Mouse (Mus musculus): ENCODE results near the gene Tnpo3. TPM values are rescaled to one million over a fixed set of nuclear protein-coding genes. Genes with fewer than 3 reads are reported as not detected.

The Tnpo3 gene
- polyA plus RNA-seq, 1 experiment from 2014 or later = 28.1 TPM

DNA sequence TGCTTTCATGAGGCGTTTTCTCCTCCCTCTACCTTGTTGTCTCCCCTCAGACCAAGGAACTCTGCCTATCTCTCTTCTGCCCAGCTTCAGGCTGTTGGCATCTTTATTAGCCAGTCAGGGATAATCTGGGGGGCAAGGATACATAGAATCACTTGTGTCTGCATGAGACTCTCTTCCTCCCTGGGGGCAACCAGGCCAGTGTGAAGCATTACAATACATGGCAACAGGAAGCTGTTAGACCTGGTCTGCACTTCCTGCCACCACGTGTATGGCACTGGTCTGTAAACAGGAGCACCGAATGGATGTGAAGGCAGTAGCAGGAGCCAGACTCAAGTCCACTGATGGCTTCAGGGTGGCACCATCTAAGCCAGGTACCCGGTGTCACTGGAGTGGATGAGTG is 79.6 kb downstream of the Tnpo3 start:
- WGBS = 61% methylated on average over 4 of the region's 4 CpGs

DNA sequence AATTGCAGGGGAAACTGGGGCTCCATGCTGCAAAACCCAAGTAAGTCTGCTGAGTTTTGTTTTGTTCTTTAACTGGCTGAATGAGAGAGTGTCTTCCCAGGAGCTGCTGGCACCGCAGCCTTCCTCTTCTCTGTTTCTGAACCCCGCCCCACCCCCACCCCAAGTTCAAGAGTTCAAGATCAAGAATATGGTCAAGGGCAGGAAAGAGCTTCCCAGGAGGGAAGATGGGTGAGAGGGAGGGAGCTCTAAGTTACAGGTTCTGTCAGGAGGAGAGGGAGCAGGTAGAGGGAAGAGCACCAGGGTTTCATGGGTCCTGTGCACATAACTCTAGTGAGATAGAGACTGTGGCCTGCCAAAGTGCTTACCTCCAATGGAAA is 80.3 kb downstream of the Tnpo3 start:
- no peak for TF ChIP-seq CTCF (IDR thresholded peaks at IDR 0.05; ENCODE audit: low read depth)
- ATAC-seq = no peak
- Histone ChIP-seq H3K4me2 (replicated peaks; ENCODE audit: low read depth) (peak overlapping the region; percentile 99; the same call in 1 of the 2 replicates), H3K4me1 (replicated peaks; ENCODE audit: control insufficient read depth, insufficient read depth, low read length) (no peaks in the 10 kb centered on the region; the same call in 1 of the 2 replicates), H3K27ac (ENCODE audit: low read depth, low read length) (no peak overlapping the region), H3K9me3 (ENCODE audit: control insufficient read depth) (no peaks in the 10 kb centered on the region), H3K9ac (ENCODE audit: low read depth, low read length) (no peak overlapping the region), H3K27me3 (replicated peaks; ENCODE audit: control insufficient read depth, insufficient read depth, low read length) (peaks cover 19% of the 10 kb centered on the region), H3K36me3 (ENCODE audit: control insufficient read depth, insufficient read depth) (no peaks in the 10 kb centered on the region), H3K4me3 (ENCODE audit: low read depth, low read length) (no peak overlapping the region)
- 47% methylated on average over 2 of the region's 2 CpGs for WGBS

More for the DNA sequence above, 79.6 kb downstream of the Tnpo3 start:
- Histone ChIP-seq H3K4me1 (replicated peaks; ENCODE audit: control insufficient read depth, insufficient read depth, low read length) (no peaks in the 10 kb centered on the region; the same call in 1 of the 2 replicates), H3K36me3 (ENCODE audit: control insufficient read depth, insufficient read depth) (no peaks in the 10 kb centered on the region), H3K4me2 (replicated peaks; ENCODE audit: low read depth) (no peak overlapping the region), H3K27me3 (replicated peaks; ENCODE audit: control insufficient read depth, insufficient read depth, low read length) (peaks cover 19% of the 10 kb centered on the region), H3K9ac (ENCODE audit: low read depth, low read length) (no peak overlapping the region), H3K27ac (ENCODE audit: low read depth, low read length) (no peak overlapping the region), H3K9me3 (ENCODE audit: control insufficient read depth) (no peaks in the 10 kb centered on the region), H3K4me3 (ENCODE audit: low read depth, low read length) (no peak overlapping the region)
- no peak for ATAC-seq
- no peak for TF ChIP-seq CTCF (IDR thresholded peaks at IDR 0.05; ENCODE audit: low read depth)

DNA sequence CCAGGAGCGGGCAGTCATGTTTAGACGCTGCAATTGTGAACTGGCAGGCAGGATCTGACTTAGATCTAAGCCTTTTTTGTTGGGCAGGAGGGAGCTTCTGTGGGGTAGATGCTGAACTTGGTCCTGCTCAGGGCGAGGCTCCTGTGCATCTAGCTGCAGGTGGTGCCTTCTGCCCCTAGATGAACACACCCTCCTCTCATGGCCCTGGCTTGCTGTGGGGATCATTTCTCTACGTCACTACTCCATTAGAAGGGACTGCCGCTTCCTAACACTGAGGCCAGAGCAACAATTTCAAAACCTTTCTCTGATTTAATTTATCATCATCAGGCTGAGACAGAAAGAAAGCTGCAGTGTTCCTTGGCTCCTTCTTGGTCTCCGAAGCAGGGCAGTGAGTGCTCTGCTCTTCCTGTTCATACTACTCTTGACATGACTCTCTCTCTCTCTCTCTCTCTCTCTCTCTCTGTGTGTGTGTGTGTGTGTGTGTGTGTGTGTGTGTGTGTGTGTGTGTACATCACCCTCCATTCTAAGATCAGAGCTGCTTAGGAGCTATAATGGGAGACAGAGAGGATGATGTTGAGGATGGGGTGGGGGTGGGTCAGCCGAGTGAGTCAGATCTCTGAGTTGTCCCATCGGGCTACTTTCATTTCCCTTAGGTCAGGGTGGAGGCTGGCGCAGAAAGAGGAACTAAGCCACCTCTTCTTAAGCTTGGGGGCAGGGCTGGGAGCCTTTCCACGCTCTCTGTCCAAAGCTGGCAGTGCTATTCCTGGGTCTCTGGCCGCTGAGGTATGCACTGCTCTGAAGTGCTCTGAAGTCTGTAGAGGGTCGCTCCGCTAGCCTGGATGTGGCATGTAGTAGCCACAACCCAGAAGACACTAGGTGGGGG is 80.9 kb downstream of the Tnpo3 start:
- H3K4me3 ChIP-seq (ENCODE audit: low read depth, low read length) = peak overlapping the region; percentile 64; the same call in 1 of the 2 replicates
- H3K9ac ChIP-seq (ENCODE audit: low read depth, low read length) = no peak overlapping the region
- no peaks in the 10 kb centered on the region; the same call in 1 of the 2 replicates for H3K4me1 ChIP-seq (replicated peaks; ENCODE audit: control insufficient read depth, insufficient read depth, low read length)
- no peak for ATAC-seq
- no peak for TF ChIP-seq CTCF (IDR thresholded peaks at IDR 0.05; ENCODE audit: low read depth)
- H3K4me2 ChIP-seq (replicated peaks; ENCODE audit: low read depth) = peak overlapping the region; percentile 99
- H3K27me3 ChIP-seq (replicated peaks; ENCODE audit: control insufficient read depth, insufficient read depth, low read length) = peaks cover 19% of the 10 kb centered on the region
- H3K9me3 ChIP-seq (ENCODE audit: control insufficient read depth) = no peaks in the 10 kb centered on the region
- WGBS = 31% methylated on average over 13 of the region's 13 CpGs
- H3K27ac ChIP-seq (ENCODE audit: low read depth, low read length) = peak overlapping the region; percentile 21; the same call in 1 of the 2 replicates
- no peaks in the 10 kb centered on the region for H3K36me3 ChIP-seq (ENCODE audit: control insufficient read depth, insufficient read depth)

DNA sequence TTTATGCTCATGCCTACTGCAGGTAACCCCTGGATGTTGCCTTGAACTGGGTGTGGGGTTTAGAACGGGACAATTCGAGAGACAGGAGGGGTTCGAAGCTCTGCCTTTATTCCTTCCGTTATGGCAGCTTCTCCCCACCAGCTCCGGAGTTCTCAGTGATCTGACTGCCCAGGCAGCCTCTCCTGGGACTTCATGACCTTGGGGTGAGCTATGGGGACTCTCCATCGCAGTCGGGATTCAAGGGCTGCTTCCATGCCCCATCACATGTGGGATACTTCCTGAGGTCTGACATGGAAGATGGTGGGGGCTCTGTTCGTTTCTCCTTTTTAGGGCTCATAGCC is 81.6 kb downstream of the Tnpo3 start:
- peak overlapping the region; percentile 21; the same call in 1 of the 2 replicates for H3K27ac ChIP-seq (ENCODE audit: low read depth, low read length)
- H3K4me3 ChIP-seq (ENCODE audit: low read depth, low read length) = peak overlapping the region; percentile 64
- peak overlapping the region; percentile 99 for H3K4me2 ChIP-seq (replicated peaks; ENCODE audit: low read depth)
- no peaks in the 10 kb centered on the region for H3K9me3 ChIP-seq (ENCODE audit: control insufficient read depth)
- peaks cover 19% of the 10 kb centered on the region for H3K27me3 ChIP-seq (replicated peaks; ENCODE audit: control insufficient read depth, insufficient read depth, low read length)
- ATAC-seq = no peak
- H3K9ac ChIP-seq (ENCODE audit: low read depth, low read length) = 0 out of 2 replicates have a peak overlapping the region, but pooled peaks have one; percentile 7
- no peaks in the 10 kb centered on the region; the same call in 1 of the 2 replicates for H3K4me1 ChIP-seq (replicated peaks; ENCODE audit: control insufficient read depth, insufficient read depth, low read length)
- TF ChIP-seq CTCF (IDR thresholded peaks at IDR 0.05; ENCODE audit: low read depth) = no peak; the same call in 1 of the 2 replicates
- no peaks in the 10 kb centered on the region for H3K36me3 ChIP-seq (ENCODE audit: control insufficient read depth, insufficient read depth)
- 11% methylated on average over 8 of the region's 8 CpGs for WGBS

DNA sequence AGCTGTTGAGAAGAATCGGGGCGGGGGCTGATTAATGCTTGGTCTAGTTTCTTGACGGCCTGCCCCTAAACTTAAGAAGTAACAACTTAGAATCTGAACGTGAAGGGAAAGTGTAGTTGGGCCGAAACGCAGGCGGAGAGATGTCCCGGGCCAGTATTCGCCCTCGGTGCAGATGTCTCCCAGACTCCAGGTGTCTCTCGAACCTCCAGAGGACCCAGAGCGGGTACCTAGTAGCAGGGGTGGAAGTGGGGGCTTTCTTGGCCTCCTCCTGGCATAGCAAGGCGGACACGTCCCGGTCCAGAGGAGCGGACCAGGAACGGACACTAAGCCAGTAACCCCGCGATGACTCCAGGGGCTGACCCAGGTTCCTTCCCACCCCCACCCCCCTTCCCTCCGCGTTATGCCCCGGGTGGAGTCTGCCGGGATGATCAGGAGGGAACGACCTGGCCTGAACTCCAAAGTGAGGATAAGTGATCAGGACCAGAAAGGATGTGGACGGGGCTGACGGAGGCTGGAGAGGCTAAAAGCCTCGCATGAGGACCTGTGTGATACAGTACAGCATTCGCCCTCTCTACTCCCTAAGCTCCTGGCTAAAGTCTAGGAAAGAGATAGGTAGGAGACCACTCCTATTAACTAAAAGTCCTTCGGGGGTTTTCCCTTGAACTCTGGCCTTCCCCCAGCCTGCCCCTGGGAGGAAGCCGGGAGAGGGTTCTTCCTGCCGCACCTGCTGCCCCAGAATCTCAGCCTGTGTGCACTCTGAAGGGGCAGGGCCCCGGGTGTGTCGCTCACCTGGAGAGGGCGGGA is 82.1 kb downstream of the Tnpo3 start:
- ATAC-seq = peak; percentile 48; the same call in 1 of the 2 replicates
- TF ChIP-seq CTCF (IDR thresholded peaks at IDR 0.05; ENCODE audit: low read depth) = 0 out of 2 replicates have a peak, but pooled peaks have one; percentile 13
- H3K4me1 ChIP-seq (replicated peaks; ENCODE audit: control insufficient read depth, insufficient read depth, low read length) = no peaks in the 10 kb centered on the region; the same call in 1 of the 2 replicates

More for the DNA sequence above, 82.1 kb downstream of the Tnpo3 start:
- Histone ChIP-seq H3K36me3 (ENCODE audit: control insufficient read depth, insufficient read depth) (no peaks in the 10 kb centered on the region), H3K27ac (ENCODE audit: low read depth, low read length) (0 out of 2 replicates have a peak overlapping the region, but pooled peaks have one; percentile 21), H3K9ac (ENCODE audit: low read depth, low read length) (0 out of 2 replicates have a peak overlapping the region, but pooled peaks have one; percentile 7), H3K9me3 (ENCODE audit: control insufficient read depth) (no peaks in the 10 kb centered on the region), H3K4me2 (replicated peaks; ENCODE audit: low read depth) (peak overlapping the region; percentile 99), H3K27me3 (replicated peaks; ENCODE audit: control insufficient read depth, insufficient read depth, low read length) (peaks cover 19% of the 10 kb centered on the region), H3K4me3 (ENCODE audit: low read depth, low read length) (peak overlapping the region; percentile 64)
- 6% methylated on average over 34 of the region's 34 CpGs for WGBS

All from intestine, postnatal 0 days (tissue).